Mouse (Mus musculus): ENCODE results near the gene Syne1. TPM values are rescaled to one million over a fixed set of nuclear protein-coding genes. Genes with fewer than 3 reads are reported as not detected.

The Syne1 gene
- polyA plus RNA-seq, 1 experiment, result 17.5 TPM

DNA sequence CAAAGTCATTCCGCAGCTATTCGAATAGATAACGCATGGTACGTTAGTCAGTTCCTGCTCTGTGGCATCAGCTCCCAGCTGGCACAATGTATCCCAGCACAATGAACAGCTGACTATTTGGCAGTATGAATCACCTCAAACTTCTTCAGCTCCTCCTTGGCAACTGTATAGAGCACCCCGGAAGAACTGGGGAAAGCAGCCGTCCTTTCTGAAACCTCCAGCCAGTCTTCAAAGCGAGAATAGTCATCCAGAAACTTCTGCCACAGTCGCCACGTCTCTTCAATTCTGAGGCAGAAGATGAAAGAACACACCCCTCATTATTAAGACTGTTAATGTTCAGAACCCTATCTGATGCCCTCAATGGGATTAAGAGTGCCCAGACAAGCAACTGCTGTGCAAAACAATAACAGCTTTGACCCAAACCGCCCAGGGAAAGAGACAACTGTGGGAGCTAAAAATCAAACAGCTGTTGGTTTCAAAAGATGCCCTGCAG lies 495.0 kb downstream of the Syne1 start:
- H3K4me3 ChIP-seq (ENCODE audit: insufficient read depth, low read length), result no peak overlapping the region
- H3K4me1 ChIP-seq (ENCODE audit: control insufficient read depth, insufficient read depth, low read length), result peaks cover 19% of the 10 kb centered on the region
- H3K27ac ChIP-seq (ENCODE audit: insufficient read depth, low read depth, low read length), result peak overlapping the region; percentile 61
- TF ChIP-seq CTCF (IDR thresholded peaks at IDR 0.05; ENCODE audit: low read depth, low read length) (no peak), POLR2A (IDR thresholded peaks at IDR 0.05; ENCODE audit: borderline replicate concordance, low read depth, low read length) (no peak)

DNA sequence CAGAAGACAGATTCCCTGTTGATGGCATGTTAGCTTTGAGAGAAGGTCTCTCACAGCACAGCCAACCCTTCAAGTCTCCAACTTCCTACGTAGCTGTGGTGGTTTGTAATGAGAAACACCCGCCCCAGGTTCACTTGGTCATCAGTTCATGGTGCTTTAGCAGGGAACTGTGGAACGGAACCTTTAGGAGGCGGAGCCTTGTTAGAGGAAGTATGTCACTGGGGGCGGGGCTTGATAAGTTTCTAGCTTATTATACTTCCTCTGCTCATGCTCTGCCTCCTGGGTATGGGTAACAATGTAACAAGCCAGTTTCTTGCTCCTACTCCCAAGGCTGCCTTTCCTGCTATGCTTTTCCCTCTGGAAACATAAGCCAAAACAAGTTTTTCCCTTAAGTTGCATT lies 505.6 kb downstream of the Syne1 start:
- Histone ChIP-seq H3K27ac (ENCODE audit: insufficient read depth, low read depth, low read length) (no peak overlapping the region), H3K4me1 (ENCODE audit: control insufficient read depth, insufficient read depth, low read length) (peaks cover 4% of the 10 kb centered on the region), H3K4me3 (ENCODE audit: insufficient read depth, low read length) (no peak overlapping the region)
- TF ChIP-seq POLR2A (IDR thresholded peaks at IDR 0.05; ENCODE audit: borderline replicate concordance, low read depth, low read length), result no peak
- TF ChIP-seq CTCF (IDR thresholded peaks at IDR 0.05; ENCODE audit: low read depth, low read length), result no peak

DNA sequence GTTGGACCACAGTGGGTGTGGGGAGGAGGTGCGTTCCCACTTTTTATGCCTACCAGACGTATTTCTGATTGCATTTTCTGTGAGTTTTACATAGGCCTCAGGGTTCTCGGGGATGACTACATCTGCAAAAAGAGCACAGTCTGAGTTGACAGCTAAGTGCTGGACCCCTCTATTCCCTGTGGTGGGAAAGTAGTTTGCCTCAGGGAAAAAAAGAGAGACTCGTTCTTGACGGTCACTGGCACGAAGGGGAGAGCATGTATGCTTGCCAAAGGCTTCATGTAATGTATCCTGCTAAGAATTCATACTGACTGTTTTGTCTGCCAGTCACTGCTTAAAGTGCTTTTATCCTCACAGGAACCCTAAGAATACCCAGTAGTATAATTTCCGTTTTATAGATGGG lies 506.1 kb downstream of the Syne1 start:
- Histone ChIP-seq H3K4me1 (ENCODE audit: control insufficient read depth, insufficient read depth, low read length) (peaks cover 4% of the 10 kb centered on the region), H3K27ac (ENCODE audit: insufficient read depth, low read depth, low read length) (no peak overlapping the region), H3K4me3 (ENCODE audit: insufficient read depth, low read length) (no peak overlapping the region)
- TF ChIP-seq POLR2A (IDR thresholded peaks at IDR 0.05; ENCODE audit: borderline replicate concordance, low read depth, low read length) (no peak), CTCF (IDR thresholded peaks at IDR 0.05; ENCODE audit: low read depth, low read length) (no peak)

GRCm38 (mm10) chr10:5044481-5044880 lies 506.8 kb downstream of the Syne1 start:
- no peak overlapping the region for H3K27ac ChIP-seq (ENCODE audit: insufficient read depth, low read depth, low read length)
- peaks cover 4% of the 10 kb centered on the region for H3K4me1 ChIP-seq (ENCODE audit: control insufficient read depth, insufficient read depth, low read length)
- H3K4me3 ChIP-seq (ENCODE audit: insufficient read depth, low read length), result no peak overlapping the region
- no peak for TF ChIP-seq CTCF (IDR thresholded peaks at IDR 0.05; ENCODE audit: low read depth, low read length)
- TF ChIP-seq POLR2A (IDR thresholded peaks at IDR 0.05; ENCODE audit: borderline replicate concordance, low read depth, low read length), result no peak

DNA sequence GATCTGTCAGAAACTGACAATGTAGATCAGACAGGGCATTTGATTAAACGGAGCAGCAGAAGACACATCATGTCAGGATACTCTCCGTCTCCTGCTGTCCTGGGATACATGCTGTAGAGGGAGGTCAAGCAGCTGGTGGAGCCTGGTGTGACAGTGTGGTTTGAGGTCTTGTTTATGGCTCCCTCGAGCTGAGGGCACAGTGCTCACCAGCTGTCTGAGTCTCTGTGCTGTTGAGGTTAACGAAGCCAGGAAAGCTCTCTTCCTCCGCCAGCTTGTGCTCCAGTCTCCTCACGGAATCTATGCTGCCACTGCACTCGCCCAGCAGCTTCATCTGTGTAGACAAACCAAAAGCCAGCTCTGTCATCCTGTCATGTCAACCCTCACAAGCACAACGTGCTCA lies 510.0 kb downstream of the Syne1 start:
- H3K4me3 ChIP-seq (ENCODE audit: insufficient read depth, low read length), result no peak overlapping the region
- H3K27ac ChIP-seq (ENCODE audit: insufficient read depth, low read depth, low read length), result no peak overlapping the region
- peaks cover 4% of the 10 kb centered on the region for H3K4me1 ChIP-seq (ENCODE audit: control insufficient read depth, insufficient read depth, low read length)
- TF ChIP-seq POLR2A (IDR thresholded peaks at IDR 0.05; ENCODE audit: borderline replicate concordance, low read depth, low read length), result no peak
- no peak for TF ChIP-seq CTCF (IDR thresholded peaks at IDR 0.05; ENCODE audit: low read depth, low read length)

DNA sequence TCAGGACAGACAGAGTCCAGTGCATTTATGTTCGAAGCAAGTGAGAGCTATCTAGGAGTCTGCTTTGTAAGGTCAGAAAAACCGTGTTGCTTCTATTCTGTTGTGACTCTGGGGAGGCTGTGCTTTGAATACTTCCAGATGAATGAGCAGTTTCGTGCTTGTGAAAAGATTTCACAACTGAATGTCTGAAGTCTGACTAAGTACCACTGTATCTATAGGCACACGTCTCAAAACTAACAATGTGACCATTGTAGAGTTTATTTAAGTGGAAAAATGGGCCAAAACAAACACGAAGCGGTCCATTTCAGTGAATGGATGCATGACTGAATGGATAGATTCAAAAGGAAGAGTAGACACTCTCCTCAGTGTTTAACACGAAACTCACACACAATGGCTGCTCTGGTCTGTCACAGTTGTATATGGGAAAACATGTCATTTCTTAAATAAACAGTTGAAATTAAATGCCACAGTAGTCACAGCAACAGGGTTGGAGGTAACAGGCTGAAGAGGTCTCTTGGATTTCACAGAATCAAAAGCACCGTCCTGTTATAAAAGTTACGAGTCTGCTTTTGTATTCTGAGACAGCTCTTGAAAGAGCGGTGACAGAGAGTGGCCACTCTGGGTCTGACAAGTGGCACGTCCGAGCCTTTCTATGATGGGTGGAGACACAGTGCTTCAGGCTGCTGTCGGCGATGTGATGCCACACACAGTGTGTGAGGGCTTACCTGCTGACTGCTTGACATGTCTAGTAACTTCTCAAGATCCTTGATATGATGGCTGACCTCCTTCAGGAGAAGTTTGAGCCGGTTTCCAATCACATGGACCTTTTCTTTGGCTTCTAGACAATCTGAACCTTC lies 518.9 kb downstream of the Syne1 start:
- no peak overlapping the region for H3K4me3 ChIP-seq (ENCODE audit: insufficient read depth, low read length)
- no peak for TF ChIP-seq CTCF (IDR thresholded peaks at IDR 0.05; ENCODE audit: low read depth, low read length)
- no peak for TF ChIP-seq POLR2A (IDR thresholded peaks at IDR 0.05; ENCODE audit: borderline replicate concordance, low read depth, low read length)
- no peak overlapping the region for H3K27ac ChIP-seq (ENCODE audit: insufficient read depth, low read depth, low read length)
- no peaks in the 10 kb centered on the region for H3K4me1 ChIP-seq (ENCODE audit: control insufficient read depth, insufficient read depth, low read length)

- Histone ChIP-seq H3K4me1 (ENCODE audit: control insufficient read depth, insufficient read depth, low read length) (no peaks in the 10 kb centered on the region), H3K4me3 (ENCODE audit: insufficient read depth, low read length) (no peak overlapping the region), H3K27ac (ENCODE audit: insufficient read depth, low read depth, low read length) (no peak overlapping the region)
- TF ChIP-seq CTCF (IDR thresholded peaks at IDR 0.05; ENCODE audit: low read depth, low read length), result no peak
- no peak for TF ChIP-seq POLR2A (IDR thresholded peaks at IDR 0.05; ENCODE audit: borderline replicate concordance, low read depth, low read length)
Measured at GRCm38 (mm10) chr10:5029883-5030282, 521.4 kb downstream of the Syne1 start.

GRCm38 (mm10) chr10:5029161-5029560 lies 522.1 kb downstream of the Syne1 start:
- no peak overlapping the region for H3K27ac ChIP-seq (ENCODE audit: insufficient read depth, low read depth, low read length)
- H3K4me1 ChIP-seq (ENCODE audit: control insufficient read depth, insufficient read depth, low read length), result no peaks in the 10 kb centered on the region
- no peak for TF ChIP-seq CTCF (IDR thresholded peaks at IDR 0.05; ENCODE audit: low read depth, low read length)
- no peak for TF ChIP-seq POLR2A (IDR thresholded peaks at IDR 0.05; ENCODE audit: borderline replicate concordance, low read depth, low read length)
- H3K4me3 ChIP-seq (ENCODE audit: insufficient read depth, low read length), result no peak overlapping the region

GRCm38 (mm10) chr10:5028301-5028700 lies 523.0 kb downstream of the Syne1 start:
- TF ChIP-seq CTCF (IDR thresholded peaks at IDR 0.05; ENCODE audit: low read depth, low read length), result no peak
- TF ChIP-seq POLR2A (IDR thresholded peaks at IDR 0.05; ENCODE audit: borderline replicate concordance, low read depth, low read length), result no peak
- Histone ChIP-seq H3K4me3 (ENCODE audit: insufficient read depth, low read length) (no peak overlapping the region), H3K4me1 (ENCODE audit: control insufficient read depth, insufficient read depth, low read length) (no peaks in the 10 kb centered on the region), H3K27ac (ENCODE audit: insufficient read depth, low read depth, low read length) (no peak overlapping the region)

DNA sequence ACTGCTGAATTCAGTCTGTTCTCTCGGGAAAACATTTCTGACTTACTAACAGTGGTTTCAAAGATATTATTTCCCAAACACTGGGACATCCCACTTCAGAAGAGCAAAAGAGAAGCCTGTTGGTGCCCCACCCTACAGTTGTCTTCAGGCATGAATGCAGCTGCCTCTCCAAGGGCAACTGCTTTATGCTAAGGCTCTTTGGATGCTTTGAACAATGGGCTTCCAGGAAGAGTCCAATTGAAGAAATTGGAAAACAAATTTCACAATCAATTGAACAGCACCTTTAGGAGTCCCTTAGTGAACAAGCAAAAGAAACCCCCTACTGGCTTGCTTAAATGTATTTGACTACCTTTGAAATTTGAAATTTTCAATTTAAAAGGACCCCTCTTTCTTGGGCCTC lies 524.1 kb downstream of the Syne1 start:
- no peak for TF ChIP-seq POLR2A (IDR thresholded peaks at IDR 0.05; ENCODE audit: borderline replicate concordance, low read depth, low read length)
- no peak for TF ChIP-seq CTCF (IDR thresholded peaks at IDR 0.05; ENCODE audit: low read depth, low read length)
- H3K4me3 ChIP-seq (ENCODE audit: insufficient read depth, low read length), result no peak overlapping the region
- H3K27ac ChIP-seq (ENCODE audit: insufficient read depth, low read depth, low read length), result no peak overlapping the region
- no peaks in the 10 kb centered on the region for H3K4me1 ChIP-seq (ENCODE audit: control insufficient read depth, insufficient read depth, low read length)

All from bone marrow macrophage, adult 2 months (primary cell).